Mouse (Mus musculus) forebrain, postnatal 0 days (tissue): ENCODE results near the gene Ecsit. TPM values are rescaled to one million over a fixed set of nuclear protein-coding genes. Genes with fewer than 3 reads are reported as not detected.
"Not testable (repeated sequence)": the region's sequence is repeated elsewhere in the genome, so short reads cannot be mapped to it uniquely, and the experiment has no call there.

ENCODE experiments used
- ATAC-seq: fragments of 200-750 bp; cut with Nextera tagmentation; 2 replicates; pipeline ENCODE4 v1.8.0; 2017; ENCODE audit warnings: mild to moderate bottlenecking, moderate library complexity
- DNase-seq: peaks from one replicate; pipeline ENCODE4 v3.0.0-alpha.2; 2015
- H3K27ac ChIP-seq: fragments of 300-500 bp; sonication (generic); 2 replicates; pipeline ENCODE4 v1.5.1; 2014; ENCODE audit warnings: low read depth, mild to moderate bottlenecking, antibody characterized with exemption, low read length, moderate library complexity, mixed read lengths
- H3K27me3 ChIP-seq: fragments of 300-500 bp; sonication (generic); 2 replicates; pipeline ENCODE4 v1.6.1; 2014; ENCODE audit warnings: mild to moderate bottlenecking, low read length, mixed read lengths; ENCODE audit not compliant: insufficient read depth
- H3K36me3 ChIP-seq: fragments of 300-500 bp; sonication (generic); 2 replicates; pipeline ENCODE4 v1.6.1; 2014; ENCODE audit warnings: mild to moderate bottlenecking, moderate library complexity; ENCODE audit not compliant: insufficient read depth
- H3K4me1 ChIP-seq: fragments of 300-500 bp; sonication (generic); 2 replicates; pipeline ENCODE4 v1.6.1; 2014; ENCODE audit warnings: antibody characterized with exemption; ENCODE audit not compliant: insufficient read depth
- H3K4me2 ChIP-seq: fragments of 300-500 bp; sonication (generic); 2 replicates; pipeline ENCODE4 v1.6.1; 2014; ENCODE audit warnings: low read depth, mild to moderate bottlenecking, moderate library complexity
- H3K4me3 ChIP-seq: fragments of 300-500 bp; sonication (generic); 2 replicates; pipeline ENCODE4 v1.5.1; 2014; ENCODE audit warnings: low read depth, low read length, mixed read lengths
- H3K9ac ChIP-seq: fragments of 300-500 bp; sonication (generic); 2 replicates; pipeline ENCODE4 v1.6.1; 2014; ENCODE audit warnings: mild to moderate bottlenecking
- H3K9me3 ChIP-seq: fragments of 300-500 bp; sonication (generic); 2 replicates; pipeline ENCODE4 v1.6.1; 2016; ENCODE audit warnings: low read length
- CTCF ChIP-seq: sonication (generic); IDR thresholded peaks from 2 replicates; pipeline ENCODE4 v1.5.1; 2016; ENCODE audit warnings: antibody characterized with exemption, control low read depth, low read depth
- WGBS: fragments of 180-500 bp; shearing (Covaris S2); extraction: QIAGEN DNeasy Blood & Tissue Kit; methylation state at CpG from one replicate; pipeline ENCODE4 v1.1.7; 2014; 5-methylcytosine and 5-hydroxymethylcytosine counted together
- polyA plus RNA-seq: library from polyadenylated mRNA; unstranded; fragments of >200 nt; fragmentation: Nextera tagmentation; extraction: Ambion mirVana; gene quantifications from 2 replicates; pipeline ENCODE4 v1.2.1, GENCODE M21; 2015
- total RNA-seq: library from RNA; depleted of rRNA; stranded (reverse); fragments of >200 nt; gene quantifications from 2 replicates; pipeline ENCODE4 v1.2.3, GENCODE M21; 2014

The Ecsit gene
- total and polyA plus RNA-seq, 2 experiments from 2014 or later, result 59.2 to 64.7 TPM

DNA sequence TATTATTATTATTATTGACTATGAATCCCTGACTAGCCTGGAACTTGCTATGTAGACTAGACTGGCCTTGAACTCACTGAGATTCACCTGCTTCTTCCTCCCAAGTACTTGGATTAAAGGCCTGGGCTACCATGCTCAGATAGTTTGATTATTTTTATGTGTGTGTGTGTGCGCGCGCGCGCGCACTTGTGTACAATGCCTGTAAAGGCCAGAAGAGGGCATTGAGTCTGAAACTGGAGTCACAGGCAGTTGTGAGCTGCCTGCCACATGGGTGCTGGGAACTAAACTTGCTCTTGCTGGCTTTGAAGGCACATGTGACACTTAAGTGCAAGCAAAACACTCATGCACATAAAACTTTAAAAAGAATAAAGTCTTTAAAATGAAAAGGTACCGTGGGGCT lies 4.0 kb upstream of the Ecsit start:
- Histone ChIP-seq H3K27me3 (no peaks in the 10 kb centered on the region), H3K4me2 (no peak overlapping the region), H3K27ac (no peak overlapping the region), H3K9ac (no peak overlapping the region), H3K9me3 (no peaks in the 10 kb centered on the region), H3K4me3 (no peak overlapping the region), H3K4me1 (peaks cover 5% of the 10 kb centered on the region), H3K36me3 (no peaks in the 10 kb centered on the region)
- TF ChIP-seq CTCF, result no peak
- ATAC-seq, result no peak
- WGBS, result 97% methylated on average over 7 of the region's 7 CpGs
- no peak for DNase-seq

- no peak for ATAC-seq
- no peak overlapping the region for H3K4me2 ChIP-seq
- H3K36me3 ChIP-seq, result 0 out of 2 replicates have a peak, but pooled peaks cover 4% of the 10 kb centered on the region
- DNase-seq, result no peak
- TF ChIP-seq CTCF, result 0 out of 2 replicates have a peak, but pooled peaks have one; percentile 2
- no peak overlapping the region for H3K9ac ChIP-seq
- no peak overlapping the region for H3K27ac ChIP-seq
- H3K27me3 ChIP-seq, result no peaks in the 10 kb centered on the region
- WGBS, result 85% methylated on average over 2 of the region's 2 CpGs
- no peak overlapping the region for H3K4me3 ChIP-seq
- peaks cover 5% of the 10 kb centered on the region for H3K4me1 ChIP-seq
- no peaks in the 10 kb centered on the region for H3K9me3 ChIP-seq
Observed at GRCm38 (mm10) chr9:22087034-22087618, 1.9 kb upstream of the Ecsit start.

- H3K36me3 ChIP-seq, result 0 out of 2 replicates have a peak, but pooled peaks cover 4% of the 10 kb centered on the region
- TF ChIP-seq CTCF, result no peak
- H3K27me3 ChIP-seq, result no peaks in the 10 kb centered on the region
- H3K4me2 ChIP-seq, result peak overlapping the region; percentile 60
- peak overlapping the region; percentile 72 for H3K9ac ChIP-seq
- no peak for ATAC-seq
- 81% methylated on average over 6 of the region's 6 CpGs for WGBS
- DNase-seq, result no peak
- no peaks in the 10 kb centered on the region for H3K9me3 ChIP-seq
- peak overlapping the region; percentile 76; the same call in 1 of the 2 replicates for H3K27ac ChIP-seq
- peaks cover 5% of the 10 kb centered on the region for H3K4me1 ChIP-seq
- peak overlapping the region; percentile 63 for H3K4me3 ChIP-seq
Observed at GRCm38 (mm10) chr9:22086012-22086411, 774 bp upstream of the Ecsit start.

- Histone ChIP-seq H3K4me1 (peaks cover 5% of the 10 kb centered on the region), H3K9me3 (no peaks in the 10 kb centered on the region), H3K27me3 (no peaks in the 10 kb centered on the region), H3K4me3 (peak overlapping the region; percentile 63), H3K36me3 (peaks cover 4% of the 10 kb centered on the region; the same call in 1 of the 2 replicates), H3K4me2 (peak overlapping the region; percentile 60), H3K9ac (peak overlapping the region; percentile 72), H3K27ac (no peak overlapping the region)
- DNase-seq (no peak), ATAC-seq (no peak)
- 31% methylated on average over 4 of the region's 4 CpGs for WGBS
- TF ChIP-seq CTCF, result no peak
Observed at GRCm38 (mm10) chr9:22084667-22085021, 594 bp downstream of the Ecsit start.

DNA sequence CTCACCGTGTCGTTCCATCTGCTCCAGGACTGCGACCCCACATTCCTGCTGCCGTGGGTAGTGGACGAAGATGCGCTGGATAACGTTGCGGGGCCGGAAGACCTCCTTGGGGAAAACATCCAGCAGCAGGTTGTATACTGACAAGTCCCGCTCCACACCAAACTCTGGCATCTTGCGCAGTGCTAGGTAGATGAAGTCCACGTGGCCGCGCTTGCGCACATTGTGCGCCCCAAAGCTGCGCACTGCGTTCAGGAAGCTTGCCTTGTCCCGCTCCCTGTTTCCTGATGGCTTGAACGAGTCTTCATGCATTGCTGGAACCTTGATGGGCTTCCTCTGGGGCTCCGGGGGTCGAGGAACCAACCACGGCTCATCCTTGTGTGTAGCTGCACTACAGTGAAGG lies 9.0 kb downstream of the Ecsit start:
- no peak for TF ChIP-seq CTCF
- no peak for DNase-seq
- no peak for ATAC-seq
- Histone ChIP-seq H3K4me1 (0 out of 2 replicates have a peak, but pooled peaks cover 4% of the 10 kb centered on the region), H3K9ac (no peak overlapping the region), H3K4me2 (no peak overlapping the region), H3K27ac (no peak overlapping the region), H3K27me3 (no peaks in the 10 kb centered on the region), H3K4me3 (no peak overlapping the region), H3K9me3 (no peaks in the 10 kb centered on the region), H3K36me3 (peaks cover 38% of the 10 kb centered on the region)
- 97% methylated on average over 23 of the region's 23 CpGs for WGBS

DNA sequence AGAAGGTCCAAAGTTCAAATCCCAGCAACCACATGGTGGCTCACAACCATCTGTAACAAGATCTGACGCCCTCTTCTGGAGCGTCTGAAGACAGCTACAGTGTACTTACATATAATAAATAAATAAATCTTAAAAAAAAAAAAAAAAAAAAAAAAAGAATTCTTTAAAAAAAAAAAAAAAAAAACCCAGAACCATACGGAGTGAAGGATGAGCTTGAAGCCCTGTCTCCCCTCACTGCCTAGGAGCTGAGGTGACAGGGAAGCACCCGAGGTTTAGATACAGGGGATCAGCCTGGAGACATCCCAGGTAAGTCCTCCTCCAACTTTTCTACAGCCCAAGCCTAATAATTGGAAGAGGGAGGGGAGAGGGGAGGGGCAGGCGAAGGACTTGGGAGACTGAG lies 9.5 kb downstream of the Ecsit start:
- H3K27ac ChIP-seq, H3K9me3 ChIP-seq, H3K4me3 ChIP-seq, H3K9ac ChIP-seq, ATAC-seq, DNase-seq, H3K4me1 ChIP-seq, H3K4me2 ChIP-seq, H3K27me3 ChIP-seq: not testable (repeated sequence)
- peaks cover 38% of the 10 kb centered on the region for H3K36me3 ChIP-seq
- WGBS, result 73% methylated on average over 5 of the region's 5 CpGs

DNA sequence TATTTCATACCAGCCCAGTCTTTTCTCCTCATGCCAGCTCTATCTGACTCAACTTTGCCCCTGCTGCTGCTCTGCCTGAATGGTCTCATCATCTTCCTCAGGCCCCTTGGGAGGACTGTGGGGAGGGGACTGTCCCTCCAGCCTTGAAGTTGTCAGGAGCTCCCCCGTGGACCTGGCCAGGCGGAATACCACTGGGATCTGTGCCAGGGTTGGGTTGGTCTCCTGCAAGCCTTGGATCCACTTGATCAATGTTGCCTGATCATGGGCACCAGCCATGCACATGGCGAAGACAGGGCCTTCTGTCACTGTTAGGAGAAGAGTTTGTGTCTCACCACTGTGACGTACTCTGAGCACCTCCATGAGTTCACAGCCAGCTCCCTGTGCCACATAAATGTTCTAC lies 13.0 kb downstream of the Ecsit start:
- DNase-seq, result no peak
- Histone ChIP-seq H3K4me2 (no peak overlapping the region), H3K27ac (no peak overlapping the region), H3K9me3 (no peaks in the 10 kb centered on the region), H3K27me3 (no peaks in the 10 kb centered on the region), H3K9ac (no peak overlapping the region), H3K36me3 (peaks cover 42% of the 10 kb centered on the region), H3K4me3 (no peak overlapping the region), H3K4me1 (0 out of 2 replicates have a peak, but pooled peaks cover 4% of the 10 kb centered on the region)
- TF ChIP-seq CTCF, result no peak
- ATAC-seq, result no peak
- 90% methylated on average over 4 of the region's 4 CpGs for WGBS
